In genomic region chr11:105943133-105944102, GRCm38 (mm10) we compare ENCODE assay signal across 9 mouse cellular contexts. TPM values are rescaled to one million over a fixed set of nuclear protein-coding genes. Genes with fewer than 3 reads are reported as not detected.
DNase-seq lines count a peak whose midpoint lies in the region; ATAC-seq and TF ChIP-seq lines count a peak whose summit lies in the region.
"Had no signal": no experiment of that assay in that cellular context is flagged by ENCODE, and none has a peak within 500 bp of the region (broad histone marks: within the 10 kb centered on the region; RNA-seq: fewer than 3 reads in every experiment).

No protein-coding gene starts in this region.

- H3K4me3 ChIP-seq in lung, embryonic 16.5 days (ENCODE audit: low read length), result peak overlapping the region; percentile 69

- peak; percentile 36 for ATAC-seq in frontal cortex, adult (ENCODE audit: low TSS enrichment)
- ATAC-seq in lung, embryonic 16.5 days (ENCODE audit: low read depth), result peak; percentile 52

- no peaks in the 10 kb centered on the region for H3K9me3 ChIP-seq in lung, embryonic 16.5 days (ENCODE audit: control insufficient read depth, low read length)

- intact Hi-C loops in gastrocnemius, postnatal 36 days (cut with DNase I), result no loop called here

- no peaks in the 10 kb centered on the region for H3K36me3 ChIP-seq in lung, embryonic 16.5 days (ENCODE audit: control insufficient read depth, insufficient read depth, low read length)

- peaks cover 32% of the 10 kb centered on the region for H3K4me1 ChIP-seq in lung, embryonic 16.5 days (replicated peaks; ENCODE audit: control insufficient read depth, insufficient read depth, low read length)

- WGBS in lung, embryonic 16.5 days, result 5% methylated on average over 41 of the region's 47 CpGs

- no peak for TF ChIP-seq POLR2A in brain, embryonic 14.5 days (IDR thresholded peaks at IDR 0.05; ENCODE audit: borderline replicate concordance, extremely low read depth, insufficient read depth, insufficient read length, poor library complexity, severe bottlenecking)

- peak overlapping the region; percentile 96 for H3K4me2 ChIP-seq in lung, embryonic 16.5 days (ENCODE audit: low read depth, low read length)

- peak overlapping the region; percentile 75 for H3K9ac ChIP-seq in lung, embryonic 16.5 days (ENCODE audit: low read length)

- peaks cover 6% of the 10 kb centered on the region; the same call in 1 of the 2 replicates for H3K27me3 ChIP-seq in lung, embryonic 16.5 days (ENCODE audit: control insufficient read depth, insufficient read depth, low read depth, low read length)

- no peak for TF ChIP-seq CTCF in brain, embryonic 14.5 days (IDR thresholded peaks at IDR 0.05; ENCODE audit: borderline replicate concordance, extremely low read depth, insufficient read depth, insufficient read length)

- H3K27ac ChIP-seq in lung, embryonic 16.5 days (ENCODE audit: low read length), result peak overlapping the region; percentile 94
- H3K27ac ChIP-seq: macrophage had no signal

- DNase-seq in frontal cortex, postnatal 14 days (ENCODE audit: low spot score in 2 of 2), result no peak
- peak; percentile 49 for DNase-seq in brain, embryonic 14.5 days (ENCODE audit: low read depth)
- peak; percentile 35 to 58 for DNase-seq in gastrocnemius, postnatal 36 days
- peak; percentile 48 for DNase-seq in kidney, adult 18-20 months
- DNase-seq in retina, postnatal 1 day, result peak; percentile 40
- DNase-seq in layer of hippocampus, postnatal 36 days, result no peak

RNA-seq across cellular contexts. Expression of gene Cyb561, which starts 9.7 kb away (rescaled TPM):
- 33.0 and 36.9 TPM in 2 replicates for polyA plus RNA-seq in brain, embryonic 14.5 days (2012; rRNA removed)
- total RNA-seq in gastrocnemius, postnatal 36 days (2021), result 1 to 10 TPM; 4.3 to 6.0 TPM
- polyA plus RNA-seq in lung, embryonic 16.5 days (2015; fragmentation: Nextera tagmentation; extraction: Ambion mirVana), result 41.9 and 44.6 TPM in 2 replicates
- 10 to 100 TPM; 47.8 to 50.0 TPM for total RNA-seq in layer of hippocampus, postnatal 36 days (2021)
- polyA plus RNA-seq: macrophage had no signal

RNA-seq across cellular contexts. Expression of gene Ace, which starts 24.3 kb away (rescaled TPM):
- 4.9 and 8.9 TPM in 2 replicates for polyA plus RNA-seq in brain, embryonic 14.5 days (2012; rRNA removed)
- 10 to 100 TPM; 24.1 to 34.8 TPM for total RNA-seq in gastrocnemius, postnatal 36 days (2021)
- polyA plus RNA-seq in lung, embryonic 16.5 days (2015; fragmentation: Nextera tagmentation; extraction: Ambion mirVana), result 16.2 and 17.9 TPM in 2 replicates
- 1 to 10 TPM; 5.0 to 8.1 TPM for total RNA-seq in layer of hippocampus, postnatal 36 days (2021)

RNA-seq across cellular contexts. Expression of gene Ace3, which starts 51.1 kb away (rescaled TPM):
- not detected in 2 replicates for polyA plus RNA-seq in brain, embryonic 14.5 days (2012; rRNA removed)
- not detected for total RNA-seq in gastrocnemius, postnatal 36 days (2021)
- polyA plus RNA-seq in lung, embryonic 16.5 days (2015; fragmentation: Nextera tagmentation; extraction: Ambion mirVana), result 0.34 and 0.45 TPM in 2 replicates
- not detected for total RNA-seq in layer of hippocampus, postnatal 36 days (2021)
- polyA plus RNA-seq: macrophage had no signal

Comparison
In these comparisons a context has a peak if more than half of its experiments do, and no peak if none do; other contexts are left out.
1. DNase-seq: peak in brain, embryonic 14.5 days (single experiment), gastrocnemius, postnatal 36 days (2 of 2), kidney, adult 18-20 months (single experiment) and retina, postnatal 1 day (single experiment); none in frontal cortex, postnatal 14 days (0 of 2) and layer of hippocampus, postnatal 36 days (0 of 2).
2. RNA of gene Cyb561, which starts 9.7 kb away (total RNA-seq): 47.8 to 50.0 TPM in layer of hippocampus, postnatal 36 days; 4.3 to 6.0 TPM in gastrocnemius, postnatal 36 days; every median in the first group is over 4 times any median in the second.